Mouse (Mus musculus): ENCODE measurements around the gene Postn. TPM values are rescaled to one million over a fixed set of nuclear protein-coding genes. Genes with fewer than 3 reads are reported as not detected.

Gene Postn
- total and polyA plus RNA-seq, 3 experiments, result not detected

- Histone ChIP-seq H3K27me3 (ENCODE audit: control insufficient read depth in 1 of 2, insufficient read depth in 2 of 2, low read length in 2 of 2) (no peaks in the 10 kb centered on the region; a peak in 1 of 4 replicates), H3K79me2 (ENCODE audit: control insufficient read depth, insufficient read depth, low read length, poor library complexity) (no peaks in the 10 kb centered on the region)
- TF ChIP-seq EP300 (IDR thresholded peaks at IDR 0.05; ENCODE audit: low read depth in 1 of 2, low read length in 2 of 2), result no peak
- TF ChIP-seq MXI1 (IDR thresholded peaks at IDR 0.05; ENCODE audit: low read depth, low read length), result no peak
- TF ChIP-seq SIN3A (IDR thresholded peaks at IDR 0.05; ENCODE audit: low read length), result no peak
- no peak for TF ChIP-seq CHD2 (IDR thresholded peaks at IDR 0.05; ENCODE audit: low read length)
- no peak for TF ChIP-seq RAD21 (IDR thresholded peaks at IDR 0.05; ENCODE audit: low read depth, low read length)
Measured at GRCm38 (mm10) chr3:54371015-54371414, 10.1 kb downstream of the Postn start.

DNA sequence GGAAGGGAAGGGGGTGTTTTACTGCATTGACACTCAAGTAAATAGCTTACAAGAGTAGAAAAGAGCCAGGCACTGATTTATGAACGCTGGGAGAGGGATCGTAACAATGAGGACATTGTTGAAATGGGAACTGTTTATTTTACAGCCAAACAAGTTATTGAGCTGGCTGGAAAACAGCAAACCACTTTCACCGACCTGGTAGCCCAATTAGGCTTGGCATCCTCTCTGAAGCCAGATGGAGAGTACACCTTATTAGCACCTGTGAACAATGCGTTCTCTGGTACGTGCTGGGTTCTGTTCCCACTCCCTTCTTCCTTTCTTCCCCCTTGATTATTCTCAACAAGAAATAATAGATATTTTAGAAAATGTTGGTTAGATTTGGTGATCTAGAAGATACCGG is 11.7 kb downstream of the Postn start:
- TF ChIP-seq UBTF (IDR thresholded peaks at IDR 0.05; ENCODE audit: borderline replicate concordance, insufficient read depth, low read depth, low read length) (no peak), ZMIZ1 (IDR thresholded peaks at IDR 0.05; ENCODE audit: low read depth, low read length) (no peak), ETS1 (IDR thresholded peaks at IDR 0.05; ENCODE audit: low read depth, low read length) (no peak), GABPA (IDR thresholded peaks at IDR 0.05; ENCODE audit: low read depth, low read length) (no peak), ZC3H11A (IDR thresholded peaks at IDR 0.05; ENCODE audit: low read depth, low read length) (no peak), POLR2AphosphoS5 (IDR thresholded peaks at IDR 0.05; ENCODE audit: borderline replicate concordance, low read depth, low read length) (no peak), MYC (IDR thresholded peaks at IDR 0.05; ENCODE audit: low read depth, low read length) (no peak), MEF2A (IDR thresholded peaks at IDR 0.05; ENCODE audit: extremely low read depth, insufficient replicate concordance, low read depth, low read length, poor library complexity, severe bottlenecking) (no peak), POLR2AphosphoS2 (IDR thresholded peaks at IDR 0.05; ENCODE audit: low read length) (no peak), MAFK (IDR thresholded peaks at IDR 0.05; ENCODE audit: borderline replicate concordance, low read depth, low read length) (no peak), MAX (IDR thresholded peaks at IDR 0.05; ENCODE audit: low read length) (no peak), MXI1 (IDR thresholded peaks at IDR 0.05; ENCODE audit: low read depth, low read length) (no peak), CHD2 (IDR thresholded peaks at IDR 0.05; ENCODE audit: low read length) (no peak), MYB (IDR thresholded peaks at IDR 0.05; ENCODE audit: low read depth, low read length) (no peak), RAD21 (IDR thresholded peaks at IDR 0.05; ENCODE audit: low read depth, low read length) (no peak), RCOR1 (IDR thresholded peaks at IDR 0.05; ENCODE audit: low read depth, low read length) (no peak), USF2 (IDR thresholded peaks at IDR 0.05; ENCODE audit: borderline replicate concordance in 1 of 2, insufficient read depth in 1 of 2, low read depth in 1 of 2, low read length in 2 of 2) (no peak)
- Histone ChIP-seq H3K27ac (ENCODE audit: control insufficient read depth, low read depth, low read length) (no peak overlapping the region), H3K27me3 (ENCODE audit: control insufficient read depth in 1 of 2, insufficient read depth in 2 of 2, low read length in 2 of 2) (no peaks in the 10 kb centered on the region; a peak in 1 of 4 replicates), H3K36me3 (ENCODE audit: control insufficient read depth in 1 of 2, insufficient read depth in 2 of 2, low read length in 2 of 2) (no peaks in the 10 kb centered on the region), H3K4me1 (ENCODE audit: control insufficient read depth in 1 of 2, insufficient read depth in 2 of 2, low read length in 2 of 2) (no peaks in the 10 kb centered on the region), H3K79me2 (ENCODE audit: control insufficient read depth, insufficient read depth, low read length, poor library complexity) (no peaks in the 10 kb centered on the region), H3K4me3 (ENCODE audit: control insufficient read depth in 1 of 2, insufficient read depth in 1 of 2, low read depth in 2 of 2, low read length in 2 of 2) (no peak overlapping the region), H3K9me3 (replicated peaks; ENCODE audit: insufficient read depth, low read length) (no peaks in the 10 kb centered on the region), H3K9ac (ENCODE audit: control insufficient read depth, low read depth, low read length, poor library complexity, severe bottlenecking) (no peak overlapping the region)
- DNase-seq (ENCODE audit: low read depth, low spot score), result no peak

More at GRCm38 (mm10) chr3:54371015-54371414, 10.1 kb downstream of the Postn start:
- Histone ChIP-seq H3K27ac (ENCODE audit: control insufficient read depth, low read depth, low read length) (no peak overlapping the region), H3K9ac (ENCODE audit: control insufficient read depth, low read depth, low read length, poor library complexity, severe bottlenecking) (no peak overlapping the region), H3K36me3 (ENCODE audit: control insufficient read depth in 1 of 2, insufficient read depth in 2 of 2, low read length in 2 of 2) (no peaks in the 10 kb centered on the region), H3K9me3 (replicated peaks; ENCODE audit: insufficient read depth, low read length) (no peaks in the 10 kb centered on the region), H3K4me3 (ENCODE audit: control insufficient read depth in 1 of 2, insufficient read depth in 1 of 2, low read depth in 2 of 2, low read length in 2 of 2) (no peak overlapping the region), H3K4me1 (ENCODE audit: control insufficient read depth in 1 of 2, insufficient read depth in 2 of 2, low read length in 2 of 2) (no peaks in the 10 kb centered on the region)
- no peak for DNase-seq (ENCODE audit: low read depth, low spot score)
